Mouse (Mus musculus): ENCODE results near the gene Fam178b.

Fam178b gene

DNA sequence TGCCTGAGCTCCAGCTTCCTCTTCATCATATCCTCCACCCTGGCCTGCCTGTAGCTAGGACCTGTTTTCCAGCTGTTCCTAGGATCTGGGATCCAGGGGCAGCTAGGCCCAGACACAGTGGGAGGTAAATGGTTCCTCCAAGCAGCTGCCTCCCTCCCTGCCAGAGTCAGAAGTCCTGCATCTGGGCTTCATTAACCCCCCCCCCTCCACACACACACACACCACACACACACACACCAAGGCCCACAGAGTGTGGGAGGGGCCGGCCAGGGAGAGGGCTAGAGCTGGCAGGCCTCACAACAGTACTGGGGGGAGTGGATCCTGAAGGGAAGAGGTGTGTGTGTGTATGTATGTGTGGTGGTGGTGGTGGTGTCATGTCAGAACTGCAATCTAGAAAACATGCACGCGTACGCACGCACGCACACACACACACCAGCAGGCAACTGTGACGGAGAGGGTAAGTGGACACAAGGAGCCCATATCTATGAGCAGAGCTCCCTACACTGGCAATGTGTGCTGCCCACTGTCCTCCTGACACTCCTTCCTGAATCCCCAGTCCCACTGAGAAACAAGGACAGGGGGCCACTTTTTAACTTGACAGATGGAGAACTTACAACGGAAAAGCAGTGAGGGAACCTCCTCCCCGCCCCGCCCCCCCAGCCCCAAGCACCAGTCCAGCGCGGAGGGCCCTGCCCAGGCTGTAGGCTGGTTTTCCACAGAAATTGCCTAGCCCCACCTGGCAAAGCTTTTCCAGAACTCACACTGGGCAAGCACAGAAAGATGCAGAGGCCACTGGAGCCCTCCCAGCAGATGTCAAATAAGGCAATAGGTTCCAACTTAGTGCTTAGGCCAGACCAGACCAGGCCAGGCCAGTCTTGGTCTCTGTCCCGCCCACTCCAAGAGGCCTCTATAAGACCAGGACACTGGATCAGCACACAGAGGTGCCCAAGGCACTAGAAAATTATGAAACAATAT lies 94.2 kb downstream of the Fam178b start:
- no peak for DNase-seq (ENCODE audit: low spot score)

DNA sequence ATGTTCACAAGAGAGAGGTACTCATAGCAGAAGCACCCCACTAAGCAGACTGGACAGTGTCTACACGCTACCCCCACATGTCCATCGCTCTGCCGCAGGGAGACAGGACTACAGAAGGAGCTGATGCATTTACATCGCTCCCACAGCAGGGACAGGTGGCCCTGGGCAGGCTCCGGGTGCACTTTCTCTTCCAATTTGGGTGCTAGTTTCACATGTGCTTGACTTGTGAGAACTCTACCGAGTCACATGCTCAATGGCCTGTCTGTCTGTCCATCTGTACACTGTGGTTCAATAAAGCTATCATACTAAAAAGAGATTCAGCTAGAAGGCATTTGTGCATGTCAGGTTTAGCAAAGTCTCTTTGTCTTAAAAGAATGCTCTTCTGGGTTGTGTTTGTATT lies 95.1 kb downstream of the Fam178b start:
- DNase-seq (ENCODE audit: low spot score), result no peak

DNA sequence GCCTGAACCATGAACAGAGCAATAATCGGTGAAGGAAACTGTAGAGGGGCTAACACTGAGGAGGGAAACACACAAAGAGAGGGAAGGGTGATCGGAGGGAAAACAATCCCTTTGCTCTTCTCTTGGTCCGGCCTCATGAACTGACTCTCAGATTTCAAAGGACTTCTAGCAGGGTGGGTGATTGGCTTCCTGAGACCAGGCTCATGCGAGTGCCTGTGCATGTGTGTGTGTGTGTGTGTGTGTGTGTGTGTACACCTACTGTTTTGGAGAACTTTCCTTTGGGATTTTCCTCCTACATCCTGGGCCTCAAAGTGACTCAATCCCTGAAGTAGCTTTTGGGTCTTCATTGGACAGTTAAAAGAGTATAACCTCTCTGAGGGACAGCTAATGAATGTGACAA lies 96.7 kb downstream of the Fam178b start:
- no peak for DNase-seq (ENCODE audit: low spot score)

DNA sequence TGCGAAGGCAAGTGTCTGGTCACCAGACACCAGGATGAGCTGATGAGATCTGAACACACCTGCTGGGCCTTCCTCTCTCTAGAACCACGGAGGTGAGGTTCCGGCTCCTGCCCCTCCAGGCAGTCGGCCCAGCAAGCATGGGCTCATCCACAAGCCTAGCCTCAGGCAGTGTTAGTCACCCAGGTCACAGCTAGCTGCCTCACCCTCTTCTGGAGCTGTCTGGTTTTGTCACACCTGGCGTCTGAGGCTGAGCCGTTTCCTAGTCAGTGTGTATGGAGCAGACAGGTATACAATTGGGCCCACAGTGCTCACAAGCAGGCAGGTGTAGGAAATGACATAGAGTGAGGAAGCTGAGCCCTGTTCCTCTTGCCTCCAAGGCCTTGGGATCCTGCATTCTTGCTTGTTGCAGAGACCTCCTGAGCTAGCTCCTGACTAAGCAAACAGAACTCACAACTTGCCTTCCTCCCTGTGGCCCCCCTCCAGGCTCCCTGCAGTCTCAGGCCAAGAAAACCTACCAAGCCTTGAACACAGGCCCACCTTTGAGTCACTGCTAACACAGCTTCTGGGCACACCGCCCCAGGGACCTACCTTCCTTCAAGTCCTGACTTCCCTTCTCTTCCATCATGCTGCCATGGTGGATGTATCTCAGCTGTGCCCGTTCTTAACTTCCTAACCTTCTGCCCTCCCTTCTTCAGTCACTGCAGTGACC lies 99.4 kb downstream of the Fam178b start:
- DNase-seq (ENCODE audit: low spot score), result no peak

DNA sequence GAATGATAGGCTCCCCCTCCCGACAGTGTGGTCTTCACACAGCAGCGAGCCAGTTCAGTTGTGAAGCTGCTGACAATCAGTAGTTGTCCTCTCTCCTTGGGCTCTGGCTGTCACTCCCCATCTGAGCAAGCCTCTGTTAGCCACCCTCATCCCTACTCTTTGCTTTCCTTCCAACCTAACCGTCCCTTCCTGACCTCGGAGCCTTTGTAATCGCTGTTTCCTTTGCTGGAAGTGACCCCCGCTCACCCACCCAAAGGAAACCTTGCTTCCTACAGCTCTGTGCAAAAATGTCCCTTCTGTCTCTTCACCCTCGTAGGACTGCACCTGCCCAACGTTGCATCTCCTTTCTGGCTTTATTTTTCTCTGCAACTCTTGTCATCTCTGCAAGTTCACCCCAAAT lies 100.8 kb downstream of the Fam178b start:
- DNase-seq (ENCODE audit: low spot score), result no peak

DNA sequence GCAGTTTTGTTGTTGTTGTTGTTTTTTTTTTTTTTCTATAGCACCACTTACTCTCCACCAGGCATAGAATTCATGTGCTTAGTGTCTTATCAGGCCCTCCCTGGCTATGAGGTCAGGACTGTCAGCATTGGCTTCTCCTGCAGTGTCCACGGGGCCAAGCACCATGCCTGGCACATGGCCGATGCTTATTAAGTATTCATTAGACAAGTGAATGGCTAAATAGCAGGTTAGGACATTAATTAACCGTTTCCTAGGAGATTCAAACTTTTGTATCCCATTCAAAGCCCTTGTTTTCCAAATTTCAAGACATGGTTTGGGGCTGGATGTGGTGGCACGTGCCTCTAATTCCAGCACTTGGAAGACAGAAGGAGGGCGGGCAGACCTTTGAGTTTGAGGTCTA lies 101.7 kb downstream of the Fam178b start:
- DNase-seq (ENCODE audit: low spot score), result no peak

DNA sequence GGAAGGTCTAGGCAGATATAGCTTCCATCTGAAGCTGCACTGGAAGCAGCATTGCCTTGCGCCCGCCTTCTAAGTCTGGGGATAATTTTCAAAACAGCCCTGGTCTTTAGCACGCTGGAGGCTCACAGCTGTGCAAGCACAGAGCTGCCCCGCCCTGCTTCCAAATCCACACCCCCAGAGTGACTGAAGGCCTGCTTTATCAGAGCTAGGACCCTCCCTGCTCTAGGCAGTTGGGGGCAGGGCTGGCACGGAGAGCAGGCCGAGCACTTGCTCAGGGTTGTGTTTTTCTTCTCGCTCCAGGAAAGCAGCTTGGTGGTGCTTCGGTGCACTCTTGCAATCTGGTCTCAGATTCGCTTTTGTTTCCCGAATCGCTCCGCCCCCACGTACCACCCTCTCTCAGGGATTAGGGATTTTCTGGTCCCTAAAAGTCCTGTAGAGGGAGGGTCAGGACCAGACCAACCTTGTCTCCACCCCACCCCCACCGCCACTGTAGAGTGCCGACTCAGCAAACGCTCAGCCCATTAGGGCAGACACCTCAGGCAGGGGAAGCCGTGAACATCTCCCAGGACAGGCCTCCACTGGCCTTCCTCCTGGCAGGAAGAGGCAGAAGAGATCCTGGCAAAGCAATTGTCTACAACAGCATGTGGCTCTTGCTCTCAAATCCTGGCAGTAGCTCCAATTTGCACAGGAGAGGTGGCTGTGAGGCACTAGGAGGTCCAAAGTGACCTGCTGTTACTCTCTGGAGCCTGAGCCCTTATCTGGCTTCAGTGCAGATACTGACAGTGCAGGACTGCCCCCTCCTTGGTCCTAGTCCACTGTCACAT lies 102.4 kb downstream of the Fam178b start:
- no peak for DNase-seq (ENCODE audit: low spot score)

DNA sequence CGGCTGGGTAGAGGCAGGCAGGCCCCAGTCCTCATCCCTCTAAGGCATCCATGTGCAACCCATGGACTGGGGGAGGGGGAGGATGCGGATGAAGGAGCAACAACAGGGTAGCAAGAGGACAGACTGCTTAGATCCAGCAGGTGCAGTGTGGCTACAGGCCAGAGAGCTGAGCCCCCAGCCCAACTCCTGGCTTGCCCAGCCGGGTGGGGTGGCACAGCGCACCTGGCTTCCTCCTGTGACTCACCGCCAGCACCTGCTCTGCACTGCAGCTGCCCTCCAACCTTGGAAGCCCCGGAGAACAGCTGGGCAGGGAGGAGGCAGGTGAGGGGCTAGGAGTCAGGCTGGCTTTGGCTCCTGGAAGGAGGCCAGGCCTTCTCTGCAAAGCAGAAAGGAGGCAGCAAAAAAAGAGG lies 103.0 kb downstream of the Fam178b start:
- DNase-seq (ENCODE audit: low spot score), result no peak

DNA sequence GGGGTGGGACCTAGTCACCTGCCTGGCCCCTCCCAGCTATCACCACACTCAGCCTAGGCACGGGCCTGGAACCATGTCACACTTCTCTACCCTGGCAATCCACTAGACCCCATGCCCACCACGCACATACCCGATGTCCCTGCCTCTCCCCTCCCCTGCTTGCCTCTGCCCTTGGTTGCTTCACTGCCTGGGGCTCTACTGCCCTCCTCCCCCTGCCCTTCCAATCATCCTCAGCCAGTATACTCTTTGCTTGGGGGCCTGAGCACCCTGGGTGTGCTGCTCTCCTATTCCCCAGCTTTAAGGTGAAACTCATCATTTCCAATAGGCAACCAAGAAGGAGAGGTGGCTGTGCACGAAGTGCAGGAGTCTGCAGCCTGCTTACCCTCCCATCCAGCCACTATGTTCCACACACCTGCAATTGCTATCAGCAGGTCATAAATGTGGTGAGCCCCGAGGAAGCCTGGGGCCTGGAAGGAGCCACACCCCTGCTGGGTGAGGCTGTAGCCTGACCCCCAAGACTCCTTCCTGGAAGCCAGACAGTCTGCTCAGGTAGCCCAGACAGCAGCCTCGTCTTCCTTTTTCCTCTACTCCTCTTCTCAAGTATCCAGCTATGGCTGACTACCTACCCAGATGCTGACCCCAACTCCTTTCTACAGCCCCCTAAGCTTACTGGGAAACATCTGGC lies 105.8 kb downstream of the Fam178b start:
- DNase-seq (ENCODE audit: low spot score), result no peak

DNA sequence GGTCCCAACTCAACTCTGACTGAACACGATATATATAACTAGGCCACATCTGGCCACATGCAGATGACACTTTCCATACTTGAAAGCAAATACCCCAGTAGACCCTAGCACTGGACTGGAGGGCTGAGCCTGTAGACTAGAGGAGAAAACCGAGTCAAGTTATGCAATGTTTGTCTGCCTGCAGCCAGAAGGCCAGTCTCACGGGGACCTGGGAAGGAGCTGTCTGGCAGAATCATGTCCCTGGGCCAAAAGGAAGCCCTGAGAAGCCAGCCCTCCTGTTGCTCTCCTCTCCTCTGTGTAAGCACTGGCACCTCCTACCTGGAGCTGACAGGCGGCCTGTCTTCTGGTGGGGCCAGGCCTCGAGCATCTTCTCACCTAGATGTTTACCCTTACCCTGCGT lies 107.6 kb downstream of the Fam178b start:
- no peak for DNase-seq (ENCODE audit: low spot score)

DNA sequence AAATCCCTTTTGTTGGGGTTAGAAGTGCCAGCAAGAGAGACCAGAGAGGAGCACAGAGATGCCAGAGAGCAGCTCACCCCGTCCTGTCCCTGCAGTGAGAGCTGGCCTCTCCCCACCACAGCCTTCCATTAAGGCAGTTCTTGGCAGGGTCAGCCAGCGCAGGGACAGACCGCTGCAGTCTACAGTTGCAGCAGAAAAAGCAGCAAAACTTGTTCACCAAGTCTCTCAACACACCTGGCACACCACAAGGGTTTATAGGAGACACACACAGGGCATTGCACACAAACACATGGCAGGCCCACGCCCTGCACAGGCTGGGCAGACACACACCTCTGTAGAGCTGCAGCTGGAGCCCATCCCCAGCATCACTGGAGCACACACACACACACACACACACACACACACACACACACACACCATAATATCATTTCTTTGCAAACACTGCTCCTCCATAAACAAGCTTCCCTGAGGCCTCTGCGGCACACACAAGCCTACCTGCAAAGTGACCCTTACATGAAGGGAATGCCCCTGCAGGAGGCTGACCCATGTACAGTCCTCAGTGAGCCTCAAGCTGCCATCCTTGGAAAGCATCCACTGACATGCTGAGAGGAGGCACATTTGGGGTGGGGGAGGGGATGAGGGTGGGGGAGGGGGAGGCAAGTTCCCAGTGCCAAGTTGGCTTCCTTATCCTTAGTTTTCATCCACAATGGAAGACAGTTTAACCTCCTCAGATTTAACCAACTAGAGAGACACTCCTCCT lies 108.6 kb downstream of the Fam178b start:
- DNase-seq (ENCODE audit: low spot score), result no peak

DNA sequence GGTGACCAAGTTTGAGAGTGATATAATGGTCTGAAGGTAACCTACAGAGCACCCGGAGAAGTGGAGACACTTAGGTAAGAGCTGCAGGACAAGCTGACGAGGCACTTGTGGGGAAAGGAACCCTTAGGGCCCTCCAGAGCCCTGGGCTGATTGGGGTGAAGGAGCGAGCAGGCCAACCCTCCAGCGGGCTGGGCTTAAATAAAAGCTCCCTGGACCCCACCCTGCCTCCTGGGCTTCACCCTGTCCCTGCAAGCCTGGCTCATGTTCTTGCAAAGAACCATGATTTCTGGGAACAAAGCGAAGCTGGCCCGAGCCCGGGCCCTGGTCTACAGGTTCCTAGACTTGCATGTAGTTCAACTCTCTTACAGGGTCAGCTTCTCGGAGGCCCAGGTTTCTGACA lies 109.5 kb downstream of the Fam178b start:
- no peak for DNase-seq (ENCODE audit: low spot score)

DNA sequence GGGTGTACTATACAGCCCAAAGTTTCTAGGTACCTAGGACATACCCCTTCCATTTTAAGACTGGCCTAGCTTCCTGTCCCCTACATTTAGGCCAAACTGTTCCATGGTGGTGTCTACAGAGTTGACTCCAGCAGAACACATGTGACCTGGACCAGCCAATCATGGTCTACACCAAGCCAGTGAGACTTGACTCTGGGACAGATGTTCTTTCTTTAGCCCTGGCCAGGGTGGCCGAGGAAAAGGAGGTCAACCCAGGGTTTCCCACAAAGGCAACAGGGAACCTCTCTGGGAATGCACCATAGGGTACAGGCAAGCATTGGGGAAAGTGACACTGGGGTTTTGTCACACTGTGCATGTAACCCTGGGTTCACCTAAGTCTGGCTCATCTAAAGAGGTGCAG lies 110.3 kb downstream of the Fam178b start:
- DNase-seq (ENCODE audit: low spot score), result no peak

DNA sequence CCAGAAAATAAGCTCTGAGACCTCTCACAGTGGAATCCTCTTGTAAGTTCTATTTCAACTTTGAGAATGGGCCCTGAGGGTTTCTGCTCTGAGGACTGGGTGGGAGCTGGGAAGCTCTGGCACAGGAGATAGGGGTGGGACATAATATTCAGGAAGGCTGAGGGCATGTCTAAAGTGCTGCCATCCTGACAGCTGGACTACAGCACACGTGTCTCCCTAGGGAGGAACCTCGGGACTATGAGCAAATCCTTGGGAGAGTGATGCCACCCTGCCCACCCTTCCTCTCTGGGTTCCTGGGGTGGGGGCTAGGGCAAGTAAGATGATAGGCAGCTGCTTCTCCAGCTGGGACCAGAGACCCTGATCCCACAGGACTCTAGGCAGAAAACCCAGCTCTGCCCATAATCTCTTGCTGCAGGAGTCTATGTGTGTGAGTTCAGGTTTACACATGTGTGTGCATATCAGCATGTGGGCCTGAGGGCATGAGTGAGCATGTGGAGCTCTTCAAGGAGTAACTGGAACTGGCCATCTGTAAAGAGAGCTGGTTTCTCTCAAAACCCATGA lies 110.8 kb downstream of the Fam178b start:
- no peak for DNase-seq (ENCODE audit: low spot score)

DNA sequence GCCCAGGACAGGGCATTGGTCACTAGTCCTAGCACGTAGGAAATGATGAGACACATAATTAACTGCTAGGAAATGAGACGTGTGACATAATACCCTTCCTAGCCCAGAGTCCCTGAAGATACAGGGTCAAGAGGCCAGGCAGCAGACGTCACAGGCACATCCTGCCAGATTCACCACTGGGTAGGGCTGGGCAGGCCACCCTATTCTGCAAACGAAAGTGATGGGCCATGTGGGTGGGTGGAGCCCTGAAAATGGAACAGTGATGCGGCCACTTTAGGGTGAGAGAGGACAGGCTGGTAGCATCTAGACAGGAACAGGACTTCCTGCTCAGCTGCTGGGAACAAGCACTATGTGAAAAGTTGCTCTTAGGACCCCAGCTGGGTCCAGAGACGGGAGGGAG lies 111.4 kb downstream of the Fam178b start:
- DNase-seq (ENCODE audit: low spot score), result no peak

DNA sequence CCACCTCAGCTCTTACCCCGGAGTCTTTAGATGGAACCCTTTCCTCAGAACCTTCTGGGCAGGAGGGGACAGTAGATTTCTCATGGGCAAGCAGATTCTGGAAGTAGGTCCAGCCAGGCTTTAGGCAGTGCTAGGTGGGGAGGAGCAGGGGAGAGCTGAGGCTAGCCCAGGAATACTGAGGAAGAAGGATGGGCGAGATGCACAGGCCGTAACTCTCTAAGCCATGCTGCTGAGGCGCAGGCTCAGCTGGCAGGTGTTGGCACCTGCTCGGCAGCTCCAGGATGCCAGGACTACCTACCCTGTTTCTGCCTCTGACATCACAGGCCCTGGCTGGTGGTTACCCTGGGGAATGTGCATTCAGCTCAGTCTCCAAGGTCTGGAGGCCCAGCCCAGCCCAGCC lies 112.7 kb downstream of the Fam178b start:
- DNase-seq (ENCODE audit: low spot score), result no peak

DNA sequence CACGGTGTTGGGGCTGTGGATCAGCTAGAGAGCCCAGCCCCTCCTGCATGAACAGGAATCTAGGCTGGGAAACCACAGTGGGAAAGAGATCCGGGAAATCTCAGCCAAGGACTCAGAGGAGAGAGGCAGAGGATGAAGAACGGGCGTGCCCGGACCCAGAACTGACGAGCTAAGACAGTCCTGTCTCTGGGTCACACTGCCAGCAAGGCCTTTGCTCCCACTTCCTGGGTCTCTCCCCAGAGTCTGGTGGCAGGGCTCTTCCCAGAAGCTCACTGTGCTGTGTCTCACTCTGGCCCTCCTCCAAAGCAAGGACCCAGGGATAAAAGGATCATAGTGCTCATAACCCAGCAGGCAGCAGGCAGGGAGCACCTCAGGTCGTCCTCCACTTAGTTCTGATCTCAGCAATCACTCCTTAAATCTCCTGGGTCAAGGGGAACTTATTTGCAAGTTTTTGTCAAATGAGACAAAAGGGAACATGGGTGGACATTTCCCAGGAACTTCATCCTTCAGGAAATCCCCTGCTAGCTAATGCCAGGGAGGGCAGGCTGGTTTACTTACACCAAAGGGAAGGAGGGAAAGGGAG lies 113.2 kb downstream of the Fam178b start:
- no peak for DNase-seq (ENCODE audit: low spot score)

DNA sequence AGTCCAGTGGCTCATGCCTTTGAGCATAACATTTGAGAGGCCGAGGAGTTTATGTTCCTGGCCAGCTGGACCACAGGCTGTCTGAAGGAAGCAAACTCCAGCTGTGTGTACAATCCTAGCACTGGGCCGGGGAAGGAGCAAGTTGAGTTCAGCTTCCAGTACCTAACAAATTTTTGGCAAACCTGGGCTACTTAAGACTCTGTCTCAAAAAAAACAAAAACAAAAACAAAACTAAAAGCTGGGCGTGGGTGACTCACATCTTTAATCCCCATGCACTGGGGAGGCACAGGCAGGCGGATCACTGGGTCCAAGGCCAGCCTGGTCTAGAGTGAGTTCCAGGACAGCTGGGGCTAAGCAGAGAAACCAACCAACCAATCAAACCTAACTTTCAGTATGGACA lies 114.2 kb downstream of the Fam178b start:
- no peak for DNase-seq (ENCODE audit: low spot score)

DNA sequence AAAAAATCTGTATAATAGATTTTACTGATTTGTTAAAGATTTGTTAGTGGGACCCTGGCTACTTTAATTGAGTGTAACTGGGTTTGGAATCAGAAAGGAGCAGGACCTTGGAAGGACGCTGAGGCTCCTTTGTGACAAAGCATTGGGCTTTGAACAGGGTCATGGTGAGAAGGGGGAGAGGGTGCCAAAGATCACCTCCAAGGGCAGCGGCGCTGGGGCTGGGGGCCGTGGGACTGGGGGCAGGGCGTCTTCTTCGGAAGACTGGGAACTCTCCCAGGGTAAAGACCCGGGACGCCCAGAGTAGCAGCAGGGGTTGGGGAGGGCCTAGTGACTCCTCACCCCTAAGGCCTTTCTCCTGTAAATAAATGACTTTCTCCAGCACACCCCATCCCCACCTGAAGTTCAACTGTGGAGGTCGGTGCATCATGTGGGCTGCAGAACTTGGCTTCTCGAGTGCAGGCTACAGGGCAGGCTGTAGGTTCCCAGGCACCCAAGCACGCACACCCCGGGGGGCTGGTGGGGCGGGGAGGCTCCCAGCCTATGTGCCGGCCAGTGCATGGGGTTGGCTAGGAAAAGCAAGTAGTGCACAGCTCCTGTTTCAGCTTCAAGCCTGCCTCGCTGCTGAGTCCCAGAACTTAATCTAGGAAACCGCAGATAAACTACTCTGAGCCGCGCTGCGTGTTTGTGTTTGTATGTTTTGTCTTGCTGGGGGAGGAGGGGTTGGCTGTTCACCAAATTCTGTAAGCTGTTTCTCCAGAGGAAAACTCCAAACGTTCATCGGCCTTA lies 115.0 kb downstream of the Fam178b start:
- no peak for DNase-seq (ENCODE audit: low spot score)

DNA sequence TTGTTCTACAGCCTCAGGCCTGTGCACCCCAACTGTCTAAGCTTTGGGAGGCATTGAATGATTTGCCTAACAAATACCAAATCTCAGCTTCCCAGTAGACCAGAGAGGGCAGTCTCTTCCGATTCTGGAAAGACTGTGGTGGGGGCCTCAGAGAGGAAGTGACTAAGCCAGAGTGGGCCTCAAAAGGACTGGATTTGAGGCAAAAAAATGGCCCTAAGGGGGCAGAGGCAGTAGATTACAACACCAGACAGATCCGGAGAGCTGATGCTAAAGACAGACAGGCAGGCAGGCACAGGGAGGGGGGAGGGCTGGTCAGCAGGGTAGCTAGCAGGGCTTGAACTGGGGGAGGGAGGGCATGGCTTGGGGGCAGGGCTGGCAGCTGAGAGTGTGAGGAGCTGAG lies 116.6 kb downstream of the Fam178b start:
- no peak for DNase-seq (ENCODE audit: low spot score)

Measured in urinary bladder, postnatal 10 days (tissue).